Mouse (Mus musculus) layer of hippocampus, adult 11-12 months (tissue): Measurements from ENCODE around the gene Tenm2.

ENCODE experiments used
- DNase-seq: peaks from one replicate; pipeline ENCODE4 v3.0.0; 2022; ENCODE audit warnings: low spot score

Gene Tenm2

DNA sequence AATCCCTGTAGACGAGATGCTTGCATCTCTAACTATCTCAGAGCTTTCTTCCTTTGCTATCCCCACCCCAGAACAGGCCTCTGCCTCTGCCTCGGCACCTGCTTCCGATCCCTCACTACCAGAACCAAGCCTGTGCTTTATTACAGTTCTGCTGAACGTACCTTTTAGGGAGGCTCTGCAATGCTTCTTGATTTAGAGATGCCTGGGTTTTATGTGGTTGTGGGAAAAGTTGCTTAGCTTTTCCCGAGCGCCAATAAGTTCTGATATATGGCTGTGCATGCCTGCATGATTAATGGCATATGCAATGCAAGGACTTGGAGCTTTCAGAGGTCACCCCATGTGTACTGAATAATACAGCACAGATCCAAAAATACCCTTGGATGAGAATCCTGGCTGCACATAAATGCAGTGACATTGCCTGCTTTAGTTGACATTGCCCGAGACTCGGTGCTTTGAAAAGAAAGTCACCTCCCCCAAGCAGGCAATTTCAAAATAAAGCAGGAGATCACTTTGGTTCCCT lies 1114.3 kb downstream of the Tenm2 start:
- no peak for DNase-seq

DNA sequence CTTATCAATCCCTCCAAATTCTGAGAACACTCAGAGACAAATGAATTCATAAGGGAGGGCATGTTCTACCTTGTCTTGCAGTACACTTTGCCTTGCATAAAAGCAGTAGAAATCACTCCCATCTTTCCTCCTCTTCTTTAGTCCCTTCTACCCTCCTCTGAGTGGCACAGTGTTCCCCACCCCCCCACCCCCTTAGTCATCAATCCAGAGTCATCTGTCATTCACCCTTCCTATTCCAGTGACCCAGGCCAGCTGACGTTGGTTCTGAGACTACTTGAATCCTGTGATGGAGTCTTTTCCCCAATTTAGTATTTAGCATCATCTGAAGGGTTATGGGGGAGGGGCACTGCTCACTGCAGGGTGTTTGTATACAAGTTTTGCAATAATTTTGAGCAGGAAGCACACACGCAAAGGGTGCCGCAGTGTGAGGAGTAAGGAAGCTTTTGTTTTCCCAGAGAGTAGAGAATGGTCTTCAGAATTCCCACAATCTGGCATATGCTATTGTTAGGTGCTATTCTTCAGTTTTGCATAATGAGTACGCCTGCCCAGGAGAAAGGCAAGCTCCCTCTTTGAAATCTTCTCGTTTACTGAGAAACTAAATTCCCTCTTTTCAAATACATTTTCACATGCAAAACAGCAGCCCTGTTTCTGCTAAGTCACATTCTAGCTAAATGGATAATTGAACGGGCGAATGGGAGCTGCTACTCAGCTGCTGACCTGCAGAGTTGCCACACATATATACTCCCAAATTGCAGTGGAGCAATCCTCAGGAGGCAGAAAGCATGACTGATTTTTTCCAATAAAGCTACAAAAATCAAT lies 1115.0 kb downstream of the Tenm2 start:
- no peak for DNase-seq

DNA sequence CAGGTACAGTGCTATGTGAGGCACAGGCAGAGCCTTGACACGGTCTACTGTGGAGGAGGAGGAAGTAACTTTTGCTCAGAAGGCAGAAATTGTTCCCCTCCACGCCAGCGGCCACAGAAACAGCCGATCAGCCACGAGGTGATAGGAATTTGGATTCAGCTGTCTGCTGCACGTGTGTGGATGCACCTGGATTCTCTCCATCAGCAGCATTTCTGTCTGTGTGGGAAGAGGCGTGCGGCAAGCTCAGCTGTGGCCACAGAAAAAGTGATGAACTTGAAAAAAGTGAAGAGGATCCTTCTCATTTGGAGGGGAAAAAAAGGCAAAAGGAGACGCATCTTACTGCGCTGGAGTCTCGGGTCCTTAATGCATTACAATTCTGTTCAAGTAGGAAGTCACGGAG lies 1122.4 kb downstream of the Tenm2 start:
- no peak for DNase-seq

DNA sequence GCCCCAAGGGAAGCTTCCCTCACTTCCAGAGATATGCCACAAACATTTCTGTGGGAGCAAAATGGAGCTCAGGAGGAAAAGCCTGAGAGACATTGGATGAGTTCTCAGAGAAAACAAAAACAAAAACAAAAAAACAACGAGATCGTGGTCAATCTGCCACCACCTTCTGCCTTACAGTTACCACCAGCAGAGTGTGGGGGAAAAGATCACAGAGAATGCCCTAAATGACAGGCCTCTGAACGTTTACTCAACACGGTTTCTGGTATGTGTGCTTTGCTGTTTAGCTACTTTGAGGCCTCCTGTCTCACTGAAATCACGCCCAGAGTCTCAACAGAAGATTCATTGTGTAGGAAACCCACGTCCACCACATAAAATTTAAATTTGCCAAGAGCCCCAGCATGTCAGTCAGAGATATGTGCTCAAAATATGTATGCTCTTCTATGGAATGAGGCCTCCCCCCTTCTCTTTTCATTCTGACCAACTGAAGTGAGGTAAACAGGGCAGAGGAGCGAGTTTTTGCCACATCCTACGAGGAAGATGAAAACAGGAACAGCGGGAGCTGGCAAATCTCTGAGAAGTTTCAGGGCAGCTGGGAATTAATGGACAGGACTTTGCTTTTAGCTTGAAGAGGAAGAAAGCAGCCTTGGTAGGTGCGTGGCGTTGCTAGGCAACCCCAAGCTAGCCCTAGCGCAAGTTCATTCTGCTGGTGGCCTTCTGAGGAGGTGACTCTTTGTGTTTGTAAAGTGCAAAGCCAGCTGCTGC lies 1126.6 kb downstream of the Tenm2 start:
- DNase-seq, result no peak

DNA sequence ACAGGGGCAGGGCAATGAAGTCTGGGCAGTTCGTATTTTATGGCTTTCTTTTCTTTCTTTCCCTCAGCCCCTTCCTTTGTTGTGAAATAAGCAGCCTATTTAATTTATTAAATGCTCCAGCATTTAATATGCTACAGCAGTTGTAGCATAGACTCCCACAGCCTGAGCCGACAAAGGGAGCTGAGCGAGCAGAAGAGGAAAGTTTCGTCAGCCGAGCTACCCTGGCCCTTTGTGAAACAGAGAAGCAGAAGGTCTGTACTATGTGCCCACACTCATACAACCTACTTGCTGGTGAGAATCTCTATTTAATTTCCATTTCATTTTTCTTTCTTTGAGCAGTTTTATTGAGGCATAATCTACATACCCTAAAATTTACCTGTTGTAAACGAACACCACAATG lies 1127.9 kb downstream of the Tenm2 start:
- DNase-seq, result no peak

DNA sequence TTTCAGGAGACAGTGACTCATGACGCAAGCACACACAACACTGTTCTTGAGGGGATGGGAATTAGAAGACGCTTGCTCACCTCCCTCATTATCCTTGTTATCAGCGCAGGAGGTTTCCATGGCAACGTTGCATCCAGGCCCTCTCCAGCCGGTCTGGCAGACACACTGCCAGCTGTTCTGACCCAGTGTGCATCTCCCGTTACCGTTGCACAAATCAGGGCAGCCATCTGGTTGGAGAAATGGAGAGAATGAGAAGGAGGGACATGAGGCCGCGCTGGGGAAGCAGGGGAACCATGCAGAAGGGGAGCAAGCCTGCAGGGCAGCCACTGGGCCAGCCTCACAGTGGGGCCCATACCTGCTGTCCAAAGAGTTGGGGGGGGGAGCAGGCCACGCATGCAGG lies 1129.1 kb downstream of the Tenm2 start:
- DNase-seq, result peak; percentile 52

DNA sequence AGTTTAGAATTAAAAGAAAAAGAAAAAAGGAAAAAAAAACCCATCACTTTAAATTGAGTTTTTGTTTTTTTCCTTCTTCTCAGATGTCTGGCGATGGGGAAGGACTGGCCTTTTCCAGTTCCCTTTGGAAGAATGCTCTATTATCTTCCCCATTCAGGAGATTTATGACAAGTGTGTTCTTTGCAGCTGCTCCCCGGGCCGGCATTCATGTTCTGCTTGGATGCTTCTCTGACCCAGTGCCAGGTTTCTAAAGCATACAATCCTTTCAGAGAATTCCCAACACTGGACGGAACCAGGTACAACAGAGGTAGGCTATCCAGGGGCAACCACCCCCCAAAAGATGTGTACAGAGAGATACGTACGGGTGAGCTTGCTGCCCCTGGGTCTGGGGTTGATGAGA lies 1132.2 kb downstream of the Tenm2 start:
- DNase-seq, result no peak

DNA sequence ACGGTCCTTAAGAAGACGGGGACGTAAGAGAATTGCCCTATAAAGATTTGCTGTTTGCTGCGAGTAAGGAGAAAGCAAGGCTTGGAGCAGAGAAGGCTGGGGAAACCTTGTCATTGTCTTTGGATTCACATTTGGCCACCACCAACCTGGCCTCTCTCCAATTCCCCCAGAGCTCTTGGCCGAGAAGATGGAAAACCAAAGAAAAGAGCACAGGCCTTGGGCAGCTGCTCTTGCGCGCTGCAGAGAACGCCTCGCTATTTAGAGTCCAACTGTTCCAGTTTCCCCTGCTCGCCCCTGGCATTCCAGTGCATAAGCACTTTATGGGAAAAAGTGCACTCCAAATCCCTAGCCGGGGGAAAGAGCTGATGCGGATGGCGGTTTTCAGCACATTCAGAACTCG lies 1139.5 kb downstream of the Tenm2 start:
- DNase-seq, result peak; percentile 63

DNA sequence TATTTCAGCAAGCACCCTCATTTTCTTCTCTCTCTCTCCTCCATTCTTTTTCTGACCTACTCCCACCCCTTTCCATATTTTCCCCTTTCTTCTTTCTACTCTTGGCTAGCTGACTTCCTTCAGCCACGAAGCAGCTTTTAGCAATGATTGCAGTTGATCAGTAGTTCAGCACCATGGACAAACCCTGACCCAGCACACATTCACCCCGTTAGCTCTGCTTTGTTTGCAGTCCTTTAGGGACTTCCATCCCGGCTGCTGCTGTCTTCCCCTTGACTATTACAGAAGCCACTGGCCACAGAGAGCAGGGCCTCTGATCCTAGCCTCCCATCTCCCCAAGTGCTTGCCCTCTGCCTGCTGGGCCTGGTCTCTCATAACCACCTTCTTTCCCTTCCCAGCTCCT lies 1145.6 kb downstream of the Tenm2 start:
- DNase-seq, result no peak

DNA sequence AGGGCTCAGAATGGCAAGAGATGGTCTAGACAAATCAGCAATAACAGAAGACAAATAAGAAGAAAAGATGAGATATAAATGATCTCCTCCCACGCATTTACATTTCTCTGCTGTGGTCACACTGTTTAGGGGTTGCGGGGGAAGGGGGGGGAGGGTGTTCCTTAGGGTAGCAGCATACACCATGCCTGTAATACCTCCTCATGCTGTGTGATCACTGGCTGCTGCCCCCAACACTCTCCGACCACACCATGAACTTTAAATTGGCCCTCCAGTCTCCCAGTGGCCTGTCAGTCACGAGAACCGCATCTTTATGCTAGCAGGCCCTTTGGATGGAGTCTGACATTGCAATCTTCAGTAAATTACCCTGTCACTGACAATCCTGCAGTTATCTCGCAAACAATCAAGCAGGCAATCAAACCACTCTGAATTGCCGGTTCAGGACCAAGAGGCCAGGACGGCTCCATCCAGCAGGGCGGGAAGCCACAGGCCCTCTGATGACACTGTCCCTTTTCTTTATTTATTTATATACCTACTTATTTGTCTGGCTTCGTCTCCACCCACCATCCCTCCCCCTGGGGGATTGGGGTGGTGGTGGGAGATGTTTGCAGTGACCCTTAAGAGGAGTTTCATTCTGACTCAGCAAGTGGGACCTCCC lies 1154.2 kb downstream of the Tenm2 start:
- no peak for DNase-seq

DNA sequence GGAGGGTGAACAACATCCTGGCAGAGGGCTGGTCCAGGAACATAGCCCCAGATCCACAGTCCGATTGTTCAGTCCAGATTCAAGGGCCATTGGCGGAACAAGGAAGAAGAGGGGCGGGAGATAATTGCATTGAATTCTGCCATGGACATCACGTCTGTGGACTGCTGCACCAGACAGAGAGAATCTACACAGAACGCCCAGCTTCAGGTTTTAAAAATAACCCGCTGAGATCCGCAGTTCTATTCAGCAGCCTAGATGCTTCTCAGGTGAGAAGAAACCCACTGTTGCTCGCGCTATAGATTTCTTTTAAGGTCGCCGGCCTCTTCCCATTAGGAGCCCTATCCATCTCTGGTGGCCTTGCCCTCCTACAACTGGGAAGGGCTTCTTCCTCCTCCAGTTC lies 1155.0 kb downstream of the Tenm2 start:
- no peak for DNase-seq

DNA sequence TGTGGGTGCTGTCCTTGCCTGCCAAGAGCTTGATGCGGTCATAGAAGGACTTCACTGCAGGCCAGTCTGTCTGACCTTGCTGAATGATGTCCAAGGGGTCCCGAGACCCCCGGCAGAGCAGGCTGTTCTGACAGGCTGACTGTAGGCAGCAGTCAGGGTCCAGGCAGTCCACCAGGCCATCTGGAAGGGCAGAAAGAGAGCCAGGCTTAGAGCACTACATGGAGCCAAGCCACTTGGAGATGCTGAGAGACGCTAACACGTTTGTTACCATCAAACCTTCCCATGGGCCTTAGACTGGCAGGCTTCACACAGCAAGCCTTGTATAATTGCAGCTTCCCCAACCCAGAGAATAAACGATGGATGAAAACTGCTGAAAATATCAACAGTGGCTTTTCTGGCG lies 1157.4 kb downstream of the Tenm2 start:
- DNase-seq, result no peak

DNA sequence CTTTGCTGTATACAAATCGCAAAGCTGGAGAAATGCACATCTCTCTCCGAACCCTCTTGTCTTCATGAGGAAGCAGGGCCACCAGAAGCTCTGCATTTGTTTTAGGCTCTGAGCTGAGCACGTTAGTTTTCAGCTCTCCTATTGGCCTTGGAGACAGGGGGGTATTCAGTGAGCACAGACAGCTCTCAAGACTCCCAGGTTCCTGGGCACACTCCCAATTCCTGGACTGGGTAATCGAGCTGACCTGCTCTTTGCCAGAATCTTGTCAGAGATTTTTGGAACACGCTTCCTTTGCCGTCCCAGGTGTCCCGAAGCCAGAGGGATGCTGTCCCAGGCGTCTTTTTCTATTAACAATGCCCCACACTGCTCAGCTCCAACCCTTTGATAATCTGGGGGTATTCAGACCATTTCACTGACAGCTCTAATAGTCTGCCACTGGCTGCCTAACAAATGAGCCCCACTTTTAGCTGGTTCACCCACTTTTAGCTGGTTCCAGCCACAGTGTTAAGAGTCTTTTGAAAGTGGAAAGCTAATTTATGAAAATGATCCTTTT lies 1161.7 kb downstream of the Tenm2 start:
- DNase-seq, result no peak

DNA sequence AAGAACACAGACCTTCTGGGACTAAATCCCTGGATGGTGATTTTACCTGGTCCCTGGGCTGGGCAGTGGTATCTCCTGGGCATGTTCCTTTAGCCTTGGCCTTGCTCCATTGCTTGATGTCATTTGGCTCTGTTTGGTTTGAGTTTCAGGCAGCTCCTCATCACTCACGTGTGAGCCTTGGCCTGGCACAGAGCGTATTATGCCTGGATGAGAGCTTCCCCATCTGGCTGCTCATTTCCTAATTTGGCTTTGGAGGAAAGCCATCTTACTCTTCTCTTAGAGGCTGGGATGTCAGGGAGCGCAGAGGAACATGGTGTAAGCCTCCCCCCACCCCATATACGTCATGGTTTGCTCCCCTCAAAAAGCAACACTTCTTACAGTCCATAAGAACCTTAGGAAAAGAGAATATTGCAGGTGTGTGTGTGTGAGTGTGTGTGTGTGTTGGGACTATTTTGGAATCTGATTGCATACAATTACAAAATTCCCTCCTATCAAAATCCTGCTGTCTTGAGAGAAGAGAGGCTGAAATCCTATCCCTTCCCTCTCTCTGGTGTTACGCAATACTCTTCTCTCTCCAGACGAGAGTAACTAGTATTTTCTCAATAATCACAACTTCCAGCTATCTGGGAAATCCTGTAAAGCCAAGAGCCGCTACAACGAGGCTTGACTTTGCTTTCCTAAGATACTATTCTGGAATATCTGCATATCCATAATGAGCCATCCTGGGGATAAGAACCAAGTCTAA lies 1162.5 kb downstream of the Tenm2 start:
- peak; percentile 75 for DNase-seq

DNA sequence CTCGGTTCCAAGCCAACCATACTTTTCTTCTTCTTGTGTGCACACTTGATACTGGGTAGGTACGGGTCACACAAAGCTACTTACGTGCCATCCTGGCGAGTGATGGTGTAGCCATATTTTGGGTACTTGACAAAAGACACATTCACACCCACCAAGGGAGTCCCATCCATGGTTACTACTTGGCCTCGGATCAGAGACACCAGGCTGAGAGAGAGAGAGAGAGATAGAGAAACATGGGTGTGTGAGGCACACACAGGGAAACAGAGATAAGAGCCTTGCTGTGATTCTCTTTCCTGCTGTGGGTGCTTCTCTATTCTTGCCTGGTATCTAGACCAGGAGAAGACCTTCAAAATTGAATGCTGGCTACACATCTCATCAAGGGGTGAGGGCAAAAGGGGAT lies 1163.1 kb downstream of the Tenm2 start:
- no peak for DNase-seq

DNA sequence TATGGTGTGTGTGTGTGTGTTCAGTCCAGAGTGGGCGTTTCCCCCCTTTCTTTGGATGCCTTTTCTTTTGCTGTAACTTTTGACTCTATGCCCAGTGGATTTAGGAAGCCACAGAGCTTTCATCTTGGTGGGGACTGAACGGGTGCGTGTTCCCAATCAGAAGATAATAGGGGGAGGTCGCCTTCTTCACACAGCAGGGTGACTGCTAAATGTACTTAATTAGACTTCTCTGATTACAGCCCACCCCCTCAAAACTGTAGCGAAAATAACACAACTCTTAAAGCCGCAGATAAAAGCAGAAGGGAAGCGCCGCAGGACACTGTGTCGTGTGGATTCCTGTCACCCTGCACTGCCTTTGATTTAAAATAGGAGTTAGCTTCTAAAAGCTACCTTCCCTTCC lies 1163.7 kb downstream of the Tenm2 start:
- DNase-seq, result no peak

DNA sequence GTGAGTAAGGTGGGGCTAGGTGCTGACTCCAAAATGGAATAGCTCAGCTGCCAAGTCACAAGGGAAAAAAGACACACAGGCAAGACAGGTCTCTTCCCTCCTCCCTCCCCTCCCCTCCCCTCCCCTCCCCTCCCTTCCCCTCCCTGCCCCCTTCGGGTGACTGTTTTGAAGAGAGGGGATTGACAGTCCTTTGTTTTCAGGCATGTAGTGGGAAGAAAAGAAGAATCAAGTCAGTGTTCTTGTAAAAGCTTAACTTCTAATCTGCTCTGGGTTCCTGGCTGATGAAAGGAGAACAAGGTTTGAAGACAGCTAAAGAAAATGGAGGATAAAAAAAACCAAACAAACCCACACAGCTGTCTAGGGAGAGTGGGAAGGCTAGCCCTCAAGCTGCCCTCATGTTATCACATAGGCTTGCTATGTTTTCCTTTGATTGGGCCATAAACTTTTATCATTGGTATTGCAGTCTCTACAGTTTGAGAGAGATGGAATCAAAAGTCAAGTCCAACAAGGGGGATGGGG lies 1176.4 kb downstream of the Tenm2 start:
- no peak for DNase-seq

DNA sequence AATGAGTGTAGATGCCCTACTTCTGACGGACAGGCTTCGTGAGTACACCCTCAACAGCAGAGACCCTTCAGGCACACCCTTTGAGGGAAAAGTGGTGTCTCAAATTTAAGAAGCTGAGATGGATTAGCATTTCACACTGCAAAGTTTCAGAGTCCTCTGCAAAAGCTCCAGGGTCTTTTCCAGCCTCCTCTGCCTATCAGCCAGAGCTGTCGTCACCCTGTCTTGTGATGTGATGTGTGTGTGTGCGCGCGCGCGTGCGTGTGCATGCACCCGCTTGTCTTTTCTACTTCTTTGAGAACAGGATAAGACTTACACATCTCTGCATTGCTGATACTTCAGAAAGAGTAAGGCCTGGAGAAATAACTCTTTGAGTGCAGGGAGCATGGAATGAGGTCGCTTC lies 1179.2 kb downstream of the Tenm2 start:
- no peak for DNase-seq

DNA sequence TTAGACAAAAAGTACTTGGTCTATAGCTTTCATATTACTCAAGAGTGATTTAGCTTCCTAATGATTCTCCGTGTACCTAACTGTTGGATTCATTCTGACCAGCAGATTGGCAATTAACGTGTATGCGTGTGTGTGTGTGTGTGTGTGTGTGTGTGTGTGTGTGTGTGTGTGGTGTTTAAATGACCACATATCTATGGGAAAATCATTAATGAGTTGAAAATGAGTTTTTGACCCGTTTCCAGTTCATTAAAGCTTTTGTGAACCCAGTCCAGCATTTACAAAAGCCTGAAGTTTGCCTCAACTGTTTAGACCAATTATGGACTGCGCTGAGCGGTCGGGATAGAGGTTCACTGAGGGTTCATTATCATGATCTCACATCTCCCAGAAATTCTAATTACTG lies 1181.4 kb downstream of the Tenm2 start:
- DNase-seq, result no peak

DNA sequence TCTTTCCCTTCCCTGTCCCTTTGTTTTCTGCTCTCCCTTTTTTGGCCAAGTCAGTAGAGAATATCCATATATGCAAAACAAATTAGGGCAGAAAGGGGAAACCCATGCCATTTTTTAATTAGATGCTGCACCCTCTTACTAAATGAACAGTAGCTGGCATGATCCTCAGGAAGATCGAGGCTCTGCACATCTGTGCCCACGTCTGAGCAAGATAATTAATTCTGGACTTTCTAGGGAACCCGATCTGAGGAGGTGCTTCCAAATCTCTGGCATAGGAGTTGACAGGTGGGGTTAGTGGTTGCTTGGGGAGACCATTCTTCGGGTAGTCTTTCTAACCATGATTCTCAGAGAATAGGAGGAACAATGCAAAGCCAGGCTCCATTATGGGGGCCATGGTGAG lies 1182.3 kb downstream of the Tenm2 start:
- DNase-seq, result no peak

DNA sequence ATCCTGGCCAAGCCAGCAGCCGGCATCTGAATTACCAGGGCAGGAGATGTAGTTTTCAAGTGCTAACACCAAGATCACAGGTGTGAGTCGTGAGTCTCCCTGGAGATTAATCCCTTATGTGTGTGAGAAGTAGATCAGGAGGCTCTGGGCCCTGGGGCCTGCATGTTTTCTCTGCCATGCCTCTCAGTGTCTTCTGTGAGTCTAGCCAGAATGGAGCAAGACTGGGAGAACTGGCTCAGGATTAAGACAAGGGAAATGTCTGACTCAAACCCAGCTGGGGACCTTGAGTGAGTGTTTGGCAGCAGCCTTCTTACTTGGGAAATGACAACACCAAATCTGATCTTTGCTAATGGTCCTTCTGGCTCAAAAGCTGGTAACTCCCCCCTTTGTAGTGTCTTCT lies 1183.2 kb downstream of the Tenm2 start:
- DNase-seq, result no peak

DNA sequence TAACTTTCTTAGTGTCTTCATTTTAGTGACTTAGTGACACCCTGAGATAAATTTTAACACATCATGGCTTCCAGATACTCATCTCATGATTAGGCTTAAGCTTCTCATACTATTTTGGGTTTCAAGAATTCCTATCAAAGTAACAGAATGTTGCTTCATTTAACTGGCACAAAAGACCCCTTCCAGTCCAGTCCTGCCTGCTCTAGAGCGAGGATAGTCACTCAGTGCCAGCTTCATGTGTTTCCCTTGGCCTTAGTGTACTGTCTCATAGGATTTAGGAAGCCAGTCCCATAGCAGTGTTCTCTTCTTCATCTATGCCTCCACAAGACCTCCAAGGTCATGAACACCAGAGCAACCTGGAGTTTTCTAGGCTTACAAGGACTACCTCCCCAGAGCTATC lies 1183.7 kb downstream of the Tenm2 start:
- DNase-seq, result no peak
